Mouse (Mus musculus): Measurements from ENCODE around the gene Dus1l.
"Not testable (repeated sequence)": the region's sequence is repeated elsewhere in the genome, so short reads cannot be mapped to it uniquely, and the experiment has no call there.

Dus1l gene

DNA sequence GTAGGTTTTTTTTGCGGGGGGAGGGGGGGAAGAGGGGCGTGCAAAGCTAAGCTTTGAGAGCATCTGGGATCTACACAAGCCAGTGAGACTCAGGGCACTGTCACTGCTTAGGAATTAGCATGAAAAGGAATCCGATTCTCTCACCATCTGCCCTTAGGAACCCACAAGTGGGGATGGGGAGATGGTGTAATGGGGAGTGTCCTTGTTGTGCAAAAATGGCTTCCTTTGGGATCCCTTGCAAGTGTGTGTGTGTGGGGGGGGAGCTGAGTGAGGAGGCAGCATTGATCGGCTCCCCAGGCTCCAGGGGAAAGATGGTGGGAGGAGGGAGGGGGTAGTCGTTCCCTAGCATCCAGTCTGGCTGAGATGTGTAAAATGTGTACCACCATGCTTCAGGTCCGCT is 19.1 kb downstream of the Dus1l start:
- no peak for DNase-seq (ENCODE audit: low spot score in 2 of 2)

DNA sequence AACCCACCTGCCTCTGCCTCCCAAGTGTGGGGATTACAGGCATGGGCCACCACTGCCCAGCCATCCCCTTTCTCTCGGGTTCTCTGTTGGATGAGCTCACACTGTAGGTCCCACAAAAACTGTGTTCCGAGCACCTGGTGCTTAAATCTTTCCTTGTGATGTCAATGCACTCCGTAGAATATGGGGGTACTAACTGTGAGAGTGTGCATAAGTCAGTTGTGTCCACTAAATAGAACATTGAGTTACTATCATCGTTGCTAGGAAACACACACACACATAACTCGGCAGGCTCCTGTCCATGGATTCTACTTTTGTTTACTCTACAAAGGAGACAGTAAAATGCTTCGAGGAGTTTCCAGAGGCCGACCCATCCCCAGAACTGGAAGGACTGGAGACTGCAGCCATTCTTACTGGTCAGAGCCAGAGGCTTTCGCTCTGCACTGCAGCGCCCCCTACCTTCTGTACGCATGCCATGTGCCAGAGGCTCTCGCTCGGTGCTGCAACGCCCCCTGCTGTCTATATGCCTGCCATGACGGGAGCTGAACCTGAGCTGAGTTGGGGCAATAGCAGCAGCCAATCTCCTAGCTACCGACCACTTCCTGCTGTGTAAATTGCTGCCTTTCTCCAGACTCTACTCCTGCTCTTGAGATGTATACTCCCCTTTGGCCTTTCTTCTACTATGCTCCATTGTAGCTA is 20.3 kb downstream of the Dus1l start:
- DNase-seq (ENCODE audit: low spot score in 2 of 2): peak; percentile 88 to 98

DNA sequence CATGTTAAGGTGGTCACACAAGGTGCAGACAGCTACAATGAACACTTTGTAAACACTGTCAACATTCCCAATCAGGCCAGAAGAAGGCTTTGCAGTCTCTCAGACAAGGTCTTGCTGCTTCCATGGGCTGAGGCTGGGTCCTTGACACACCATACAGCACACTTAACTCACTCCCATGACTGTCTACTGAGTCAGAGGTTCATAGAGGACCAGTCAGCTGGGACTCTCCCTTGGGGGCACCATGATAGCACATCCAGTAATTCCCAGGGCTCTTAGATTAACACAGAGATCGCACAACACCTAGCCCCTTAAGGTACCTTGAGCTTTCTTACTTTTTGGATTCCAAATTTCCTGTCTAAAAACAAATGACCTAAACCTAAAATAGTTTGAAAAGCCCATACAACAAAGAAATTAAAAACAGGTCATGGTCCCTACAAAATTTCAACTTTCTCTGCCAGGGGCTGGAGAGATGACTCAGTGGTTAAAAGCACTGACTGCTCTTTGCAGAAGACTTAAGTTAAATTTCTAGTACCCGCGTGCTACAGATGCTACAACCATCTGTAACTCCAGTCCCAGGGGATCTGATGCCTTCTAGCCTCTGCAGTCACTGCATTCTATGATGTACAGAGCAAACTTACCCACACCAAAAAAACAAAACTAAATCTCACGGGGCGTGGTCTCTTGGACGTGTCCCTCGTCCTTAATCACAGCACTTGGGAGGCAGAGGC is 22.6 kb downstream of the Dus1l start:
- no peak for DNase-seq (ENCODE audit: low spot score in 2 of 2)

DNA sequence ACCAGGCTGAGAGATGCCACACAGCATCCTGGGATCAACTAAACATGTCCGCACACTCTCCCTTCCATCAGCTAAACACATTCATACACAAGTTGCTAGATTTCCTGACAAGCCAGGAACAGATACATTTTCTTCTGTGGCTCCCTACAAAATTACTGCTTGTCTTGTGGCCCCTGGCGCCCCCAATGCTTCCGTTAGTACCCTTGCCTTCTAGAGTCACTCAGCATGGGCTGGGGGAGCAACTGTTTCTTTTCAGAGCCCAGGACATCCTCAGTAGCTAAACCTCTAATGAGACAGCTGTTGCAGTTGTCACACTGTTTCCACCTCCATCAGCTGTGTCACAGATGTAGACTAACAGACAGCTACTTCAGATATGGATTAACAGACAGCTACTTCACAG is 23.5 kb downstream of the Dus1l start:
- no peak for DNase-seq (ENCODE audit: low spot score in 2 of 2)

DNA sequence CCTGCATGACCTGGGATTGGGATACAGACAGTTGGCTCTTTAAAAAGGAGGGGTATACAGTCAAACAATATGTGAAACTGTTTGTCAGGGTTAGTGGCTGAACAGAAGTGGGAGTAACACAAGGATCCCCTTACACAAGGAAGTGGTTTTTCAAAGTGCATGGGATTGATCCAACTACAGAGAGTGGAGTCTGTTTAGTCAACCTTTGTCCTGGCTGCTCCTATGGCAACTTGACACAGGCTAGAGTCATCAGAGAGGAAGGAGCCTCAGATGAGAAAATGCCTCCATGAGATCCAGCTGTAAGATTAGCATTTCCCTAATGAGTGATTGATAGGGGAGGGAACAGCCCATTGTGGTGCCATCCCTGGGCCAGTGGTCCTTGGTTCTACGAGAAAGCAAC is 28.0 kb downstream of the Dus1l start:
- no peak for DNase-seq (ENCODE audit: low spot score in 2 of 2)

DNA sequence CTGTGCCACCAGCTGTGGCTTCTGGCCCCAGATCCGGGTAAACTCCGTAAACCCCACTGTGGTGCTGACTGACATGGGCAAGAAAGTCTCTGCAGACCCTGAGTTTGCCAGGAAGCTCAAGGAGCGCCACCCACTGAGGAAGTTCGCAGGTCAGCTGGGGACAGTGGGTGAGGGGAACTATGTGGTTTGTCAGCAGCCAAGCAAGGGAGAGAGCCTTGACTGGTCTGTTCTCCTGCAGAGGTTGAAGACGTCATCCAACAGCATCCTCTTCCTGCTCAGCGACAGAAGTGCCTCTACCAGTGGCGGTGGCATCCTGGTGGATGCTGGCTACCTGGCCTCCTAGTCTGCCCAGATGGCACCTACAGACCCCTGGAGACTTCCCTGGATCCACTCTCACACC is 29.2 kb downstream of the Dus1l start:
- DNase-seq (ENCODE audit: low spot score in 2 of 2): not testable (repeated sequence)

DNA sequence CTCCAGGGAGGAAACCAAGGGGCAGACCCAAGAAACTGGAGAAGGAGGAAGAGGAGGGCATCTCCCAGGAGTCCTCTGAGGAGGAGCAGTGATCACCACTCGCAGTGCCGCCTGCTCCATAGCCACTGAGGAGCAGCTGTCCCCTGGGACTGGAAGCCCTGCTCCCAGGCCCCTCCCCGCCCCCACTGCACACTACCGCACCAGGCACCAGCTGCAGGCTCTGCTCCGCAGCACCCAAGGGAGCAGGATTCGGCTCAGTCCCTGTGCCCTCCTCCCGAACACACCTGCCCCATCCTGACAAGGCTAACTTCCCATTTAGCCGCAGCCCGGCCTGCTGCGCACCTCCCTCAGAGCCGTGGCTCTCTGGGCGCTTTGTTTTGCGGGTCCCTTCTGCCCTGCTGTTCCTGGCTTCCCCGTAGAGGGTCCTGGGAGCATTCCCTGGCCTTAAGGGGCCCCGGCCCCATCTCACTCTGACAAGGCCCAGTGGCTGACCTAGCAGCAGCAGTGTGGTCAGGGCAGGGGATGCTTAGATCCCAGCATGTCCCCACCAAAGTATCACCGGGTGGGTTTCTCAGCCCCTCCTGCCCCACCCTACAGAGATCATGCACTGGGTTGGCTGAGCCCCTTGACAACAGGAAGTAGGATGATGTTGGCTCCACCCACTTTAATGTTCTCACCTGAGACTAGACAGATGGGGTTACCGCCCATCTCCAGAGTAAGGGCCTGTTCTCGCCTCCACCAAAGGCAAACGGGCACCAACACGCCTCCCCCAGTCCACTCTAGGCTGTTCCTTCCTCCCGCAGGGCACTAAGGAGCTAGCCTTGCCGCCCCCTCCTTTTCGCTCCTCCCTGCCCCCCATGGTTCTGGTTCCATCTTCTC is 32.8 kb downstream of the Dus1l start:
- not testable (repeated sequence) for DNase-seq (ENCODE audit: low spot score in 2 of 2)

DNA sequence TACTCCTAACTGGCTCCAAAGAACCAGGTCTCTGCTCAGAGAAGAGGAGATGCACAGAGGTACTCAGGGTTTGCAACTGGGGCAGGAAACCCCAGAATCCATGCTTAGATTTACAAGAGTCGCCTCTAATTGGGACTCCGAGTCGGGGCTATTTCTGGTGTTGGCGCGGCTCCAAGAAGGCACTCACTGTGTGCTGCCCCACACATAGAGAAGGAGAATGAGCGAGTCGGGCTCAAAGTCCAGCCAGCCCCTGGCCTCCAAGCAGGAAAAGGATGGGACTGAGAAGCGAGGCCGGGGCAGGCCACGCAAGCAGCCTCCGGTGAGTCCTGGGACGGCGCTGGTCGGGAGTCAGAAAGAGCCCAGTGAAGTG is 33.5 kb downstream of the Dus1l start, which contains the start of gene Hmga1b:
TSS of gene Hmga1b (plus strand) at position 123 of the 370 bp plus-strand sequence.
- not testable (repeated sequence) for DNase-seq (ENCODE audit: low spot score in 2 of 2)

DNA sequence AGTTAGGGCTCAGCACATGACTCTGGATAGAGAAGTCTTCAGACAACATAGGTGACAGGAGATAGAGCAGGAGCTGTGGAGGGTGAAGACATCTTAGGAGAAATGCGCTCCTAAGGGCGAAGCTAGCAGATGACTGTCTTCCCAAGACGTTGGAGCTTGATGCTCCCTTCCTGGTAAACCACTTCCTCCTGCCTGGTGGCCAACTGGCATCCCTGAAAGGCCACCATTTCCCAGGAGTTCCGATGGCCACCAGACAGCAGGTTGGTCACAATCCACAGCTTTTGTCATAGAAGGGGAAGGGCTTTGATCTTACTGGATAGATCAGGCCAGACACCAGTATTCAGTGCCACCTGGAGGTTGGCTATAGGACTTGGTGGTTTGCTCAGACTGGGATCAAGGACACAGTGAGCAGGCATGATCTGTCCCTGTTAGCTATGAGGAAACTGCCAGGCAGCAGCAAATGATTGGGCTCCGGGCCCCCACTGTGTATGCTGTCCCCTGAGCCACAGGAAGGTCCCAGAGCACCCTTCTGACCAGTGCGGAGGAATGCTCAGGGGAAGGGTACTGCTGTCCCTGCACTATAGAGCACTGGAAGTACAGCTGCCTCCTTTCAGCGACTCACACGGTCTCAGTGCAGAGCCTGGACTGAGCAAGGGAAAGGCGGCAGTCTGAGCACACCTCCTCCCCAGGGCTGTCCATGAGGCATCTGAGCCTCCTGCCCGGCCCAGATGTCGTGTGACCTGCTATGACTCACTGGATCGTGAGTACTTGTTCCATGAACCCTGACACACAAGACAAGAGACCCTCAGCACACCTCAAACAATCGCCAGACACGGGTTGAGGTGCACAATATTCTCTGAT is 34.2 kb downstream of the Dus1l start:
- DNase-seq (ENCODE audit: low spot score in 2 of 2): no peak

DNA sequence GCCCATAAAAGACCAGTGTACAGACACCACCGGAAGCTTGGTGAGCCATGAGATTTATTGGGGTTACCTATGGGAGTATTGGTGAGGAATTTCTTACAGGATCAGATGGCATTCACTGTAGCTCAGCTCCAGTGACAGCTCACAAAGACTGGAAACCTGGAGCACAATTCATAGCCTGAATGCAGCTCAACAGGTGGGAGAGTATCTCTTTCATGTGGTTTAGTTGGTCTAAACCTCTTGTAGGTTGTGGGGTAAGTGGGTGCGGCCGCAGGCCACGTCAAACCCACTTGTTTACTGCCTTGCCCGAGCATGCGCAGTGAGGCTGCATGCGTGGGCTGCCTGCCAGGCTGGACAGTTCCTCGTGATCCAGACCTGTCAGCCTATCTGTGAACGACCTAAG is 36.0 kb downstream of the Dus1l start:
- no peak for DNase-seq (ENCODE audit: low spot score in 2 of 2)

DNA sequence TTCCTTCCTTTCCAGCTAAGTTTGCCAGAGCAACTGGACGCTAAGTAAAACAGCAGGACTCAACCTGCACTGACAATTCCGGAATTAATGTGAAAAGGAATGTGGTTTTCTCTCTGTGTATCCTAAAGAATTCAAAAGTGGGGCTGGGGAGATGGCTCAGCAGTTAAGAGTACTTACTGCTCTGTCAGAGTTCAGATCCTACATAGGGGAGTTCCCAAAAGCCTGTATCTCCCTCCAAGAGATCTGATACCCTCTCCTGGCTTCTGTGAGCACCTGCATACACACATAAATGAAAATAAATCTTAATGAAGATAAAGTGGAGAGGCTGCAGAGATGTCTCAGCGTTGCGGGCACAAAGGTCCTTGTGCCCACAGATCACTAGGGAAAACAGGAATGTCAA is 44.6 kb downstream of the Dus1l start:
- DNase-seq (ENCODE audit: low spot score in 2 of 2): no peak

DNA sequence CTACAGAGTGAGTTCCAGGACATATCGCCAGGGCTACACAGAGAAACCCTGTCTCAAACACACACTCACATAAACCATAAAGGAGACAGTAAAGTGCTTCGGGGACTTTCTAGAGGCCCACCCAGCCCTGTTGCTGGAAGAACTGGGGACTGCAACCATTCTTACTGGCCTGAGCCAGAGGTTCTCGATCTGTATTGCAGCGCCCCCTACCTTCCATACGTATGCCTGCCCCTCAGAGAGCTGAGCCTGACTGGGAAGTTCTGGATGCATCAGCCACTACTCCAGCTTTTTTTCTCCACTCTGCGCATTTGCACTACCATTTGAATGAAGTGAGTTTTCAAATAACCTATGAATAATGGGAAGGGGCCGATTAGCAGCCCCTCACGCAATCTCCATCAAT is 46.8 kb downstream of the Dus1l start:
- DNase-seq (ENCODE audit: low spot score in 2 of 2): peak in 1 of 2 experiments; percentile 40

DNA sequence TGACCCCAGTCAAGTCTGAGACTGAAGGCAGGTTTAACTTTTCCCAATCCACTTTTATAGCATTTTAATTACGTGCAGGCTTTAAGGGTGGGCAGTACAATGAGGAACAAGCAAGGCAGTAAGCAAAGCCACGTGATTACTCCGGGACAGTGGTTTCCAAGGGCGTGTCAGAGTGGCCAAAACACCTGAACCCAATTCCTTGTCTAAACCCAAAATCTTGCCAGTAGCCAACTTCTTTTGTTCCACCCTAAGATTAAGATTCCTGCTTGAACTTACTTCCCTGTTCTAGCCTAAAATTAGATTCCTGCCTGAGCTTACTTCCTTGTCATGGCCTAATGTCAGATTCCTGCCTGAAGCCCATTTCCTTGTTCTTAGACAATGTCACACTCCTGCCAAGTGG is 48.2 kb downstream of the Dus1l start:
- DNase-seq (ENCODE audit: low spot score in 2 of 2): no peak

DNA sequence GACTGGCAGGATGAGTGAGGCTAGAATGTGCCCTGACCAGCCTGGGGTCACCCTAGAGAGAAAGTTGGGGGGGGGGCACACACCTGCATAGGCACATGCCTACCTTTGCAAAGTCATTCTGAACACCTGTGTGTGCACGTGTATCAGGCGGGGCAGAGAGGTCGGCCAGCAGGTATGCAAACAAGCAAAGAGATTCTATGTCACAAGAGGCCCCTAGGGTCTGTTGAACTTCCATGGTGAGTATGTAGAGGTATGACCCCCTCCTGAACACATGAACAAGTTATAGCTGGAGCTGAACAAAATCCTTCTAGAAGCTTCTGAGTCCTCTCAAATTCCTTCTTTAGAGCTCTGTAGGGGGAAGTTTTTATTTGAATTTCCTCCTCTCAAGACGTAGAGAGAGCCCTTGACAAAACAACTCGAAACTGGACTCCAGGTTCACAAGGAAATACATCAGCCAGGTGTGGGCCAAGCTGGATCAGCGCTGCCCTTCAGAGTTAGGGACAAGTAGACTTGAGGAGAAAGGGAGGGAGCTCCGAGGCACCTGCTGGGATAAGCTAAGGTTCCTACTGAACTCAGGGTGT is 52.0 kb downstream of the Dus1l start:
- no peak for DNase-seq (ENCODE audit: low spot score in 2 of 2)

DNA sequence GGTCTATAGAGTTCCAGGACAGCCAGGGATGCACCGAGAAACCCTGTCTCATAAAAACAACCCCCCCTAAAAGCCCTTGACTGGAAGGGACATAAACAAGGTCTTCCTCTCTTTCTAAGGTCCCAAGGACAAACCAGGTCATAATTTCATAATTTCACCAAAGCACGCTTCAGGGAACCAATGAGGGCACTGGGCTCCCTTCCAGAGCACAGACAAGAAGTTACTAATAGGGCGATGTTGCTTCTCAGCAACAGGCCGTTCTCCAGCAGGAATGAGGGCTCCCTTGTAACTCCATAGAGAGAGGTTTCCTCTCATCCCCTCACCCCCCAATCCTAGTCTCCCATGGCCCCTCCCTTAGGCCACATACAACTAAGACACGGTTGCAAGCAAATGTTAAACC is 55.2 kb downstream of the Dus1l start:
- DNase-seq (ENCODE audit: low spot score in 2 of 2): no peak
